Mouse (Mus musculus): ENCODE data around the gene Cubn. TPM values are rescaled to one million over a fixed set of nuclear protein-coding genes. Genes with fewer than 3 reads are reported as not detected.

Gene Cubn
- total RNA-seq, 2 experiments from 2014 or later, result 0.32 TPM

DNA sequence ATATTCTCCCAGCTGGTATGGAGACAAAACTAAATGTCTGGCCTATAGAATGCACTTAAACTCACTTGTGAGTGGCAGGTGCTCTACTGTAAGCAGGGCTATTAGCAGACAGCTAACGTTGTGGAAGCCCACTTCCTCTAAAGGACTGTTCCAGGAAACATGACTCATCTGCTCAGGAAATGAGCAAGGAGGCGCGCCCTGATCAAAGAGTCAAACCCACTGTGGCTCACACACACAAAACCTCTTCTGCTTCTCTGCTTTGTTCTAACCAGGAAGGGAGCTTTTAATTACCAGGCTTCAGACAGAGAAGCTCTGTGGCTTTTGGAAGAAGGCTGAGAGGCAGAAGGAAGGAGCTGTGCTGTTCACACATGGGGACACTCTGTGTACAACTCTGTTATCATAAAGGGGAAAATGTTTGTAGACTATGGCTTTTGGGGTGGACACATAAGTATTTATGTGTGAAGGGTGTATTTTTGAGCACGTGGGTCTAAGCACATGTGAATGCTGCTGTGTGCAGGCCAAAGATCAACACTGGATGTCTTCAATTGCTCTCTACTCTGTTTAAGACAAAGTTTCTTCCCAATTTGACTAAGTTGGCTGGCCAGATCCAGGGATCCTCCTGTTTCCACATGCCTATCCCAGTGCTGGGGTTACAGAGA is 78.0 kb downstream of the Cubn start:
- intact Hi-C loops (cut with DNase I), result no loop called here
- no peak for DNase-seq (ENCODE audit: low spot score in 2 of 2)

DNA sequence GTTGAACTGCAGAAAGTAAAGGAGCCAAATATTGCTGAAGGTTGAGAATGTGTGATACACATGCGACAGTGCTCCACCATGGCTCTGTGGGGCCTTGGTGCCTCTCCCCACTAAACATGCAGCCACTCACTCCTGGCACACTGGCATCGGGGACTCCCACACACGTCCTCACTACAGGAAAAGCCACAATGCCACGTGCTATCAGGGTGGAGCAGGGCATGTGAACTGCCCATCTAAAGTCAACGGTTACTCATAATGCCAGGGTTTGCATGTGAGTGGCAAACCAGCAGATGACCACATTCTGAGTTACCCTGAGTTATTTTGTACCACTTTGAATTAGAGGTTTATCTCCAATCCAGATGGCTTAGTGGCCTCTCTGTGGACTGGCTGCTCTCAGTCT is 81.0 kb downstream of the Cubn start:
- no peak for DNase-seq (ENCODE audit: low spot score in 2 of 2)
- intact Hi-C loops (cut with DNase I), result no loop called here

DNA sequence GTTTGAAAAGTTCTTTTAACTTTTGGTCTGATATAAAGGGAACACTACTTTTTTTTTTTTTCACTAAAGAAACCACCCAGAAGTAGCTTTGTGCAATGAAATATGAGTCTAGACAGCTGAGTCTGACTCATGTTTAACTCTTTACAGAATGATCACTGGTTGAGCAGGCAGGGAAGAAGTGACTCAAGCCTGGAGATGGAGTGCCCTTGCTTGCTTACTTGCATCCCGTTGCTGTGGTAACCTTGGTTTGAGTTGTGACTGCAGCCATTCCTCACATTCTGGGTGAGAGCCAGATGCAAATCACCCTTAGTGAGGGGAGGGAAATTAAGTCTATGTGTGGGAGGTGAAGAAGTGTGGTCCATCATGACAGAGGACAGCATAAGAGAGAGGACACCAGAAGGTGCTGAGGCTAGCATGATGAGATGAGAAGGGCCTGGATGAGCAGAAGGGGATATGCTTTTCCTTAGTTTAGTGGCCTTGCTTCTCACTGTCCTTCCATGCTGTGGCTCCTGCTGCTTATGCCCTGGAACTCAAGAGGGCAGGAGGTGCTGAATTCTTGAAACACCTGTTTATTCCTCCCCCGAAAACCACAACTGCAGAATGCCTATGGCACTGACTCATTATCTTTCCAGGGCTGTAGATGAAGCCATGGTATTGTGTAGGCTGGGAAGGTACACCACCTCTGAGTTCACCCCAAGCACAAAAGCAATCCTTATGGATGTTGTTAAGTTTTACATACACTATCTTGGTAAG is 81.7 kb downstream of the Cubn start:
- DNase-seq (ENCODE audit: low spot score in 2 of 2), result peak in 1 of 2 experiments; percentile 70
- intact Hi-C loops (cut with DNase I), result no loop called here

DNA sequence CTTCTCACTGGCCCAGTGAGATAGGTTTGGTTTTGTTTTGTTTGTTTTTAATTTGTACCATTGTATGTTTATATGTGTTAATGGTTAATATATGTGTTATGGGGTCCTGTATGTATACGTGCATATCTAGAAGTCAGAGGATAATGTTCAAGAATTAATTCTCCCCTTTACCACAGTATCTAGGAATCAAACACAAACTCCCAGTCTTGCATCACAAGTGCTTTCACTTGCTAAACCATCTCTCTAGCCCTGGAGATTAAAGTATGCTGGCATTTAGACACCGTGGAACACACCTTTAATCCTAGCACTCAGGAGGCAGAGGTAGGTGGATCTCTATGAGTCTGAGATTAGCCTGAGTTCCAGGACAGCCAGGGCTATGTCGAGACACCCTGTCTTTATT is 83.3 kb downstream of the Cubn start:
- no peak for DNase-seq (ENCODE audit: low spot score in 2 of 2)
- intact Hi-C loops (cut with DNase I), result no loop called here

DNA sequence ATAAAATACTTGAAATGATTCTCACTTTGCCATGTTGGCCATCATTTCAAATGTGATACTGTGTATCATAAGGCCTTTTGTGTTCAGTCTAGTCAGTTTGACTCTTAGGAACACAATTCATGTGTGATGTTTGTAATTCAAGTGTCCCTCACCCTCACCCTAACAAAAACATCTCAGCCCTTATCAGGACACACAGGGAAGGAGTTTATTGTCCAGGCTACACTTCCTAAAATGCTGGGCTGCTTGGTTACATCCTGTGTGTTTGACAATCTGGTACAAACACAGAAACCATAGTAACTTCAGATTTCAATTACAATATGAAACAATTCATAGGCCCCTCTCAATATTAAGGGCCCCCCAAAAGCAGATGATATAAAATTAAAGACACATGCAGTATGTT is 83.9 kb downstream of the Cubn start:
- no peak for DNase-seq (ENCODE audit: low spot score in 2 of 2)

DNA sequence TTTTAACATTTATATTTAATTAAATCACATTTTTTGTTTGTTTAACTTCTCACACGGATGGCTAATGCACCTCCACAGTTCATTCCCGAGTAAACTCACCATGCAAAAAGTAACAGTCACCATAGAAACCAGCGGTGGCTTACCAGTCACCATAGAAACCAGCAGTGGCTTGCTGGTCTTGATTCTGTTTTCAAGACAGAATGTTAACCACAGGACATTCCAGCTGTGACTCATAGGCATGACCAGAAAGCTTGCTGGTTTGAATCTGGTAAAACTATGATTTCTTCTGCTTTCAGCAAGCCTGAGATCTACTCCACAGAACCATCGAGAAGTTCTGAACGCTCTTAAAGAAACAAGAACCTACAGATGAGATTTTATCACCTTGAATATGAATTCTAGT is 84.3 kb downstream of the Cubn start:
- intact Hi-C loops (cut with DNase I), result no loop called here
- DNase-seq (ENCODE audit: low spot score in 2 of 2), result peak; percentile 32 to 35

More for the DNA sequence above, 83.9 kb downstream of the Cubn start:
- intact Hi-C loops (cut with DNase I), result no loop called here

DNA sequence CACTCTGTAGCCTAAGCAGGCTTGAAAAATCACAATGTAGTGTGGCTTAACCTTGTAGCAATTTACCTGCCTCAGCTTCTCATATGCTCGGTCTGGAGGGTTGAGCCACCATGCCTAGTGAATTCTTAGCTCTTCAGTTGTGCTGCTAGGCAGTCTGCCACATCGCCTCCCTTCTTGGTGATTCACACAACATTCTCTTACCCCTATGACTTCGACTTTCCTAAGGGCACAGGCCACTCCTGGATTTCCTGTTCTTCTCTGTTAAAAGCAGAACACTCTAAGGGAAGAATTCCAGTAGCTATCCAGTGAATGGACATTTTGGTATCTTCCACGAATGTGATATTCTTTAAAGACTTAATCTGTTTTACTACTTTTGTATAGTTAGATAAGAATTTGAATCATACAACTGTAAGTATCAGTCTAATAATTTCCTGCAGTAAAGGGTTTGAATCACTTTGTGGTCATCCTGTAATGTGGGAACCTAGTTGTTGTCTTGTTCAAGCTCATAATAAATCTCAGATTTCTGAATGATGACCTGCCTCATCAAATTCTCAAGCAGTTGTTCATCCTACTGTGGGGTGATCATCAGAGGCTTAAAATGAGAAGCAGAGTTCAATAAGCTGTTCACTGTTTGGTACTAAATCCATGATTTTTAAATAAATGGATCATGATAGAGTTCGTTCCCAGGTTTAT is 86.5 kb downstream of the Cubn start:
- intact Hi-C loops (cut with DNase I), result no loop called here
- DNase-seq (ENCODE audit: low spot score in 2 of 2), result no peak

DNA sequence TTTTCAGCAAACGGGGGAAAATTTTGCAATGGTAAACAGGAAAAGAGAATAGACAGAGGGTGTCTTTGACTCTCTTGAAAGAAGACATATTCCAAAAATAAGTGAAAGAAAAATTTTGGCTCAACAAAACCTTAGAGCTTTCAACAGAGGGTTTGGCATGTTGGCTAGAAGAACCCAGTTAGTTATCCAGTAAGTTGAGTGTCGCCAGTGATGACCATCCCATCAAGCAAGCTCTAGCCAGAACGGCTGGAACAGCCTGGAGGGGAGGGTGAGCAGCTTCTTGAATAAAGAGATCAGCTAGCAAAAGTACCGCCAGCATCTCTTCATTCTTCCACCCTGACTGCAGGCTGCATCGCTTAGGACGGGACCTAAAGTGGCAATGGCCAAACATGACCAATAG is 90.8 kb downstream of the Cubn start:
- intact Hi-C loops (cut with DNase I), result no loop called here
- DNase-seq (ENCODE audit: low spot score in 2 of 2), result no peak

DNA sequence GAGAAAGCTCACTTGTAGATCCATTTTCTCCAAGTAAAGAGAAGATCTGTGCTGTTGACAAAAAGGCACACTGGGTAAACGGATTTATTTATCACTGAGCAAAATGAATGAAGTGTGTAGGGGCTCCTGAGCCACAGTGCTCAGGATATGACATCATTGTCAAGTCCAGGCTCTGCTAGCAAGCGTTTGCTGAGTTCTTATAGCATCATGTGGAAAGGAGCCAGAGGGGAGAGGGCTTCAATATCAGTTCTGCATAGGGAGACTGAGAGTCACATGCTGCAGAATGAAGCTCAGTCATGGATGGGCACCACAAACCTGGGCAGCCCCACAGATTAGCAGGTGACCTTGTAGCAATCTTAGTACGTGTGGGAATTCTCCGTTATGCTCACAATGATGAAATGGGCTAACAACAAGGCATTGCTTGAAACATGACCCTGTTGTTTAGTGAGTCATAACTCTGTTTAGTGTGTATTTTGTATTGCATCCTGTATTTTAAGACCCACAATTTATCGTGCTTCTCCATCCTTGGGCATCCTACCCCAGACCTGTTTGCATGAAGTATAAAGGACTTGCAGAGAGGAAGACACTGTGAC is 92.0 kb downstream of the Cubn start:
- DNase-seq (ENCODE audit: low spot score in 2 of 2), result no peak
- intact Hi-C loops (cut with DNase I), result no loop called here

DNA sequence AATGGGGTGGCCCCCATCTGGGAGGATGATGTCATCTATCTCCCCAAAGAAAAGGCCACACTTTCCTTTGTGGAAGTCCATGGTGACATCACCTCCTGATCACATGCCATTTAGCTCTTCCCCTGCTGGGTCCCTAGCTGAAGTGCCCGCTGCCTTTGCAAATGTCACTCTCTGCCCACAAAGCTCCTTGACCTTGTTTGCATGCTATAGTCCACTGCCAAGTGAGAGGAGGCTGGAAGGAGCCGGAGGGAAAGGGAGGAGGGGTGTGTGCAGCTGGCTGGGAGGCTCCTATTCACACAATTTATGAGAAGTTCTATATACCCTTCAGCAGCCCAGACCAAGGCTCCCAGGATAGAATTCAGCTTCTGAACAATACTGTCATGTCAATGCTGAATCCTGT is 92.7 kb downstream of the Cubn start:
- DNase-seq (ENCODE audit: low spot score in 2 of 2), result no peak
- intact Hi-C loops (cut with DNase I), result no loop called here

DNA sequence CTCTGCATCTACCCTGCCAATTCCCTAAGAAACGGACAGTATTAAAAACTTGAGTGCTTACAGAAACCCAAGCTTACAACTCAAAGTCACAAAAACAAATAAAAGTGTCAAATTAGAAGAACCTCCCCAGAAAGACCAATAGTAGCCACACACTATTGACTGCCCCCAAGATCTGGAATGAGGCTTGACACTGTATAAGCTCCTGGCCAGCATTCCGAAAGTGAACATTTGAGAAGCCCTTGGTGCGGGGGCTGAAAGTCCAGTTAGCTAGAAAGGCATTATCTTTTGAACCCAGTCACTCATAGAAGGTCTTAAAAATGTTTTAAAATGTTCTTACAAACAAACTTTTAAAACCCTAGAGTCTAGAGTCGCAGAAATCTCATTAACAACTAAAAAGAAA is 93.1 kb downstream of the Cubn start:
- intact Hi-C loops (cut with DNase I), result no loop called here
- no peak for DNase-seq (ENCODE audit: low spot score in 2 of 2)

DNA sequence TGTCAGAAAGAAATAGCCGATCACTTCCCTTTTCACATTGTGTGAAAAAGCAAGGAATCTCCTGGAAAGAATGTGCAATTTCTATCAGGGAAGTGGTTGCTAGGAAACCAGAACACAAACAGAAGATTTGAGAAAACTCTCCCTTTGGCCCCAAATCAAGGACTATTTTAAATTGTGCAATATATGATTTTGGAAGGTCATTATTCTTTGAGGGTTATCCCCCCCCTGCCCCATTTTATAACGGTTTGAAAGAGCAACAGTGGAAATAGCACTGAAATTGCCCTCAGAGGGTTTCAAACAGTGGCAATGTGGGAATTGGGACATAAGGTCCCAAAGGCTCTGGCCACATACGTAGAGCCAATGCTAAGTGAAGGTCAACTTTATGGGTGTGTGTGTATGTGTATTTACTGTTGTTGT is 95.5 kb downstream of the Cubn start:
- intact Hi-C loops (cut with DNase I), result no loop called here

DNA sequence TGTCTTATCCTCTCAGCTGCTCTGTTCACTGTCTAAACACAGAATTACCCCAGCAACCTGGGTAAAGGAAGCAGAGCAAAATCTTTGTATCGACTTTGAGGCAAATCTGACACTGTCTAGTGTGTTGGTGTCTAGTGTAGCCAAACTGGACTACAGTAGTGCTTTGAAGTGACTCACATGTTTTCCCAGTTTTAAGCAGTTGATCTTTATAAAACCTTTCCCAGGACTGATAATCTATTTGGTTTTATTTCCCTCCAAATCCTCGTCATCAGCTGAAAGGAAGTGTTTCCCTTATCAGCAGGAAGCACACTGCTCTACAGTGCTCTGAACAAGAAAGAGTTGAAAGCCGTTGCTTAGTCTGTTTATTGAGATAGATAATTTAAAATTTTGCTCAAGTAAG is 100.6 kb downstream of the Cubn start:
- DNase-seq (ENCODE audit: low spot score in 2 of 2), result no peak
- intact Hi-C loops (cut with DNase I), result no loop called here

More for the DNA sequence above, 95.5 kb downstream of the Cubn start:
- DNase-seq (ENCODE audit: low spot score in 2 of 2), result no peak

DNA sequence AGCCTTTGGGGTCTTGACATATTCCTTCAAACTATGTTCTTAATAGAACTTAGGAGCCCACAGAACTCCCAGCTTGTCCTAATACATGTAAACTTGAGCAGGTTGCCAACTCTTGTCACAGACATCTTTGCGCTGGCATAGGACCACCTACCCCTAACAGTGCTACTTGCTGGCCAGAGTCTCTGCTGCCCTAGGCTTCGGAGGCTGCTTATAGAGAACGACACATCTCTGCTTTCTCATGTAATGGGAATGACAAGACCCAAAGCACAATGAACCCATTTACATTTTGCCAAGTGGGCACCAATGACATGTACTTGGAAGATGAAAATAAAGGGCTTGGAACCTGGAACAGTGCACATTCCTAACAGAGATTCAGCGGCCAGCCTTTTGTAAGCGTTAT is 105.0 kb downstream of the Cubn start:
- intact Hi-C loops (cut with DNase I), result no loop called here
- DNase-seq (ENCODE audit: low spot score in 2 of 2), result no peak

DNA sequence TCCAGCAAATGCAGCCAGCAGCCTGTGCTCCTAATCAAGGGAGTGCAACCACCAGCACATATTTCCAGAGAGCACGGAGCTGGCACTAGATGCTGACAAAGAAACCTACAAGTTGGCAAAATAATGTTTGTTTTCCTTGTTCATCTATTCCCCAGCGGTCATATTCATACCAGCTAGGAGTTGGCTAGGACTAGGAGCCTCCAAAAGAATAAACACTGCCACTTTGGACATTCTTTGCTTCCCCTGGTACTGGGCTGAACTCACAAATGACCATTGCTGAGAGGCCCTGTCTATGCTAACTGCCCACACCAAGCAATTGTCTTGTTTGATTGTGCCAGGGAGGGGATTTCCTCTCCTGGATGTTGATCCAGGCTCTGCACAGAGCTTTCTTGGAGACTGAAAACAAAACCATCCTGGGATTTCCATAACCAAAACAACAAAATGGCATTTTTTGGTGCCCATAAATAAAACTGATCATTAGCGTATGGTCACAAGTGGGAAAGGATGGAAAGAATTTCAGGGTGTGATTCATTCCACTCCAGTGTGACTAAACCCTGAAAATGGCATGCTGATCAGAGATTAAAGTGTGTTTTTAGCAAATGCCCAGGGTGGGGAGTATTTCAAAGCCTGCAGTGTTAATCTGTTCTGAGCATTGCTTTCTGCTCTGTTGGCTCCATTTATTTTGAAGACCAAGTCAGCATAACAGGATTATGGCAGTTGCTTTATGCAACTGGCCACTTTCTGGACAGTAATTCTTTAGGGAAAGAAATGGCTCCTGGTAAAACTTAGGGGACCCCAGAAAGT is 105.9 kb downstream of the Cubn start:
- intact Hi-C loops (cut with DNase I), result no loop called here
- DNase-seq (ENCODE audit: low spot score in 2 of 2), result no peak

DNA sequence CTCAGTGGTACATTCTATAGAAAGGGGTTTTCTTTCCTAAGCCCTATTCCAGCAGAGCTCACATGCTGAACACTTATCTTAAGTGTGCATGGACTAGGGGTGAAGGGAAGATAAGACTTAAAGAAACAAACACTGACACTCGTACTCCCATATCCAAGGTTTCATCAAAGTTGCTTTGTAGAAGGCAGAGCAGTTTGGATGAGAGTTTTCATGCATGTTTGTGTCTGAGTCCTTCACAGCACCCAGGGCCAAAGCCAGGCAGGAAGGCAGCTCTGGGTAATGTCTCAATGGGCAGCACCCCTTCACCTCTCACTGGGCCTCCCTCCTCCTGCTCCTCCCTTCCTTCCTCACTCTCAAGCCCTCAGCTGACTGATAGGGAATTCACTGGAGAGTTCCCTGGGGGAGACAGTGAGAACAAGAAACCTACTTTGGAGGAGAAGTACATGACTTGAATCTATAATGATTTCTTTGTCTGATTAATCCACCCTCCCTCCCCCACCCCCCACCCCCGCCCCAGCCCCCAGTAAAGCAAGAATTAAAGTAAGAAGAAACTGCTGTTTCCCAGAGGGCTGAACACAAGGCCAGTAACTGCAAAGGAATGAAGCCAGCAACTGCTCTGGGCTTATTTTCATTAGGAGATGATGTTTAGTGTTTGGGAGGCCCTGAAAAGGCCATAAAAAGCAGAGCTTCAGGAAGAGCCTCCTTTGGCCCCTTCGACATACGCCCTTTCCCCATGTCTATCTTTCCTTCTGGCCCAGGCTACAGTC is 106.7 kb downstream of the Cubn start:
- intact Hi-C loops (cut with DNase I), result no loop called here
- DNase-seq (ENCODE audit: low spot score in 2 of 2), result no peak

DNA sequence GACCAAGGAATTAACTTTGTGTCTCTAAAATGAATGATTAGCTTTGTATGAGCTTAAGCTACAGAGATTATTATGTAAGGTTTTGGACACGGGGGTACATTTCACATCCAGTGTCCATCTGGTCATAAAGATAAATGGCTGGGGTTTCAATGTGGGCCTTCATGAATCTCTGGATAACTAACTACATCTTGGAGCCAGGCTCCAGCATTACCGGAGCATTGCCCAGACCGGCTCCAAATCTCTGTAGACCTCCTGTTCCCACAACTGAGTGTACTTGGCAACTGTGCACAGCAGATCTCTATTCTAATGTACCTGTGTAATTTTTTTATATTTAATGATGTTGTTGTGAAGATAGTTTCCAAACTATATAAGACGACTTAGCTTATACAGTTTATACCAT is 115.4 kb downstream of the Cubn start:
- intact Hi-C loops (cut with DNase I), result no loop called here
- DNase-seq (ENCODE audit: low spot score in 2 of 2), result no peak

DNA sequence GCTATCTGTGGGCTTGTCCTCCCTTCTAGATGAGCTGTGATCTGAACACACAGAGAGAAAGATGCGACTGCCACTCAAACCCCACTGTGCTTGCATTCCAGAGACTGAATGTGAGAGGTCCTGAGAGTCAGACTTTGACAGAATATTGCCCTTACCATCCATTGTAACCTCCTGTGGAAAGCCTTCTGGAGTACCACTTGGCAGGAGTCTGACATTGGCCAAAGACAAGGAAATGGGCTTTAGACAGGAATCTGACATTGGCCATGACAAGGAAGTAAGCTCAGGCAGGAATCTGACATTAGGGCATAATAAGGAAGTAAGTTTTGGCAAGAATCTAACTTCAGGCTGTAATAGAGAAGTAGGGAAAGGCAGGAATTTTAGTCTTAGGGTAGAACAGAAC is 118.3 kb downstream of the Cubn start:
- no peak for DNase-seq (ENCODE audit: low spot score in 2 of 2)
- intact Hi-C loops (cut with DNase I), result no loop called here

DNA sequence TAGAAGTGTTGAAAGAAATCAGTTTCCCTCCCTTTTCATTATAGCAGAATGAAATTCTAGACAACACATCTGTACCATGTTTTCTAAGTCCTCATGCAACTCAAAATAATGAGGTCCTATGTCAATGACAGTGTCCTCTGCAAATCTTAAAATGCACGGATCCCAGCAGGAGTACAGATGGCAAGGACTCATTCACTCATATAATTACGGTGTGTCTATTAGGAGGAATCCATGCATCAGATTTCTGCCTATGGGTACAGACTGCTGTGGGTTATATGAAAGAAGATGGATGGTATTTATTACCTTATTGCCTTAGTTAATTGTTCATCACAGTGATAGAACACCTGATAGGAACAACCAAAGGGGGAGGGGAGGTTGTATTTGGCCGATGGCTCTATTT is 118.8 kb downstream of the Cubn start:
- intact Hi-C loops (cut with DNase I), result no loop called here
- no peak for DNase-seq (ENCODE audit: low spot score in 2 of 2)
